Mouse (Mus musculus) myocyte (in vitro differentiated cells): ENCODE measurements around the gene Zscan22. TPM values are rescaled to one million over a fixed set of nuclear protein-coding genes. Genes with fewer than 3 reads are reported as not detected.
"Not testable (repeated sequence)": the region's sequence is repeated elsewhere in the genome, so short reads cannot be mapped to it uniquely, and the experiment has no call there.

ENCODE experiments used
- H3K27me3 ChIP-seq: one replicate; pipeline ENCODE4 v1.6.1; 2011; ENCODE audit not compliant: control insufficient read depth, insufficient read depth, insufficient read length
- H3K36me3 ChIP-seq: one replicate; pipeline ENCODE4 v1.6.1; 2011; ENCODE audit not compliant: control insufficient read depth, insufficient read depth
- H3K4me2 ChIP-seq: one replicate; pipeline ENCODE4 v1.6.1; 2011; ENCODE audit warnings: low read depth, control low read depth
- H3K4me3 ChIP-seq: one replicate; pipeline ENCODE4 v1.5.1; 2011; ENCODE audit warnings: mild to moderate bottlenecking, control low read depth, moderate library complexity
- H3K79me2 ChIP-seq: one replicate; pipeline ENCODE4 v1.6.1; 2011; ENCODE audit not compliant: control insufficient read depth, insufficient read depth
- H3ac ChIP-seq: one replicate; pipeline ENCODE4 v1.6.1; 2011; ENCODE audit not compliant: control insufficient read depth, insufficient read length
- CEBPB ChIP-seq: IDR thresholded peaks from 2 replicates; pipeline ENCODE4 v1.6.1; 2011; ENCODE audit warnings: mild to moderate bottlenecking, moderate library complexity; ENCODE audit not compliant: poor library complexity, insufficient read depth, severe bottlenecking
- E2F4 ChIP-seq: IDR thresholded peaks from one replicate; pipeline ENCODE4 v1.6.1; 2011; ENCODE audit warnings: mild to moderate bottlenecking, control low read depth, moderate library complexity; ENCODE audit not compliant: insufficient read depth
- MAX ChIP-seq: IDR thresholded peaks from one replicate; pipeline ENCODE4 v1.6.1; 2011; ENCODE audit warnings: low read depth, mild to moderate bottlenecking, control low read depth
- MYOD1 ChIP-seq, 3 experiments: IDR thresholded peaks; one replicate each; pipeline ENCODE4 v1.6.1; 2011; ENCODE audit warnings: control low read depth in 2 of 3, low read depth in 2 of 3, mild to moderate bottlenecking in 2 of 3, moderate library complexity in 1 of 3; ENCODE audit not compliant: insufficient read length in 2 of 3, control insufficient read depth in 1 of 3
- MYOG ChIP-seq, 3 experiments: IDR thresholded peaks; one replicate each; pipeline ENCODE4 v1.6.1; 2011; ENCODE audit warnings: control low read depth in 2 of 3, low read depth in 2 of 3, mild to moderate bottlenecking in 2 of 3; ENCODE audit not compliant: insufficient read length in 2 of 3, control insufficient read depth in 1 of 3, insufficient read depth in 1 of 3
- POLR2A ChIP-seq: IDR thresholded peaks from one replicate; pipeline ENCODE4 v1.6.1; 2011; ENCODE audit warnings: low read depth, mild to moderate bottlenecking, control low read depth, moderate library complexity; ENCODE audit not compliant: insufficient read length
- POLR2AphosphoS2 ChIP-seq: IDR thresholded peaks from one replicate; pipeline ENCODE4 v1.6.1; 2011; ENCODE audit warnings: low read depth, control low read depth; ENCODE audit not compliant: insufficient read length
- REST ChIP-seq: IDR thresholded peaks from one replicate; pipeline ENCODE4 v1.6.1; 2011; ENCODE audit warnings: mild to moderate bottlenecking, control low read depth, moderate library complexity; ENCODE audit not compliant: insufficient read depth, insufficient read length
- SRF ChIP-seq: IDR thresholded peaks from one replicate; pipeline ENCODE4 v1.6.1; 2011; ENCODE audit warnings: low read depth; ENCODE audit not compliant: control insufficient read depth, insufficient read length
- TCF12 ChIP-seq: IDR thresholded peaks from one replicate; pipeline ENCODE4 v1.6.1; 2011; ENCODE audit warnings: mild to moderate bottlenecking, control low read depth; ENCODE audit not compliant: poor library complexity, insufficient read depth, severe bottlenecking
- TCF3 ChIP-seq: IDR thresholded peaks from one replicate; pipeline ENCODE4 v1.6.1; 2011; ENCODE audit warnings: low read depth, control low read depth; ENCODE audit not compliant: insufficient read length
- USF1 ChIP-seq: IDR thresholded peaks from one replicate; pipeline ENCODE4 v1.6.1; 2011; ENCODE audit warnings: low read depth, mild to moderate bottlenecking, control low read depth, moderate library complexity
- polyA plus RNA-seq: library from polyadenylated mRNA; unstranded; fragments of >200 nt; fragmentation: generic; extraction: Trizol; gene quantifications from one replicate; pipeline ENCODE4 v1.2.1, GENCODE M21; 2012; ENCODE audit warnings: missing spikeins

Gene Zscan22
- polyA plus RNA-seq, 1 experiment = 3.1 TPM

DNA sequence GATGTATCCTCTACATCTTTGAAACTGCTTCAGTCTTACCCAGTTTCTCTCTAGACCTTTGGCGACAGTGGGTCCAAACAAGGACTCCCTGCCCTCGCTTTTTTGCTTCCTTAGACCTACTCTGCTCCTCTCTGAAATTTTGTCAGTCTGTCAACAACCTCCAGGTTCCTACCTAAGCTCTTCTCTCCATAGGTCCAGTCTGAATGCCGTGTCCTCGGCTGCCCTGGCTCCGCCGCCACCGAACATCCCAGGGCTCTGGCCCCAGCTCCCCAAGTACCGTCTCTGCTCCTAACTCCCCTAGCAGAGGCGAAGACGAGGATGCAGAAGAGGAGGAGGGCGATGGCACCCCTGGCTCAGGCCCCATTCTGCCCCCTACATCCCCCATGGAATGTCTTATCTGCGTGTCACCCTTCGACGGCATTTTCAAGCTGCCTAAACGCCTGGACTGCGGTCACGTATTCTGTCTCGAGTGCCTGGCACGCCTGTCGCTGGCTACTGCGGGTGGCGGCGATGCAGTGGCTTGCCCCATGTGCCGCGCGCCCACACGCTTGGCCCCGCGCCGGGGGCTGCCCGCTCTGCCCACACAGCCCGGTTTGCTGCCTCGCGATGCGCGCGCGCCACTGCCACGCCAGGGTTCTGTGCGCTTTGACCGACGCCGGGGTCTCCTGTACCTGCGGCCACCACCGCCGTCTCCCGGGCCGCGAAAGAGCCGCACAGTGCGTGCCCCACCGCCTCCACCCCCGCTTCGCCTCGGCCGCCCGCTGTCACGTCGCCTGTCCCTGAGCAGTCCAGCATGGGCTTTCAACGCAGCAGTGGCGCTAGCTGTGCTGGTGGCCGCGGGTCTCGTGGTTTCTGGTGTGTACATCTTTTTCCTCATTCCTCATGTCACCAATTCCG, 30.3 kb downstream of the Zscan22 start:
- no peak overlapping the region for H3K4me3 ChIP-seq
- peaks cover 14% of the 10 kb centered on the region for H3K79me2 ChIP-seq
- H3K4me2 ChIP-seq = no peak overlapping the region
- TF ChIP-seq SRF = no peak
- TF ChIP-seq MAX = no peak
- TF ChIP-seq USF1 = no peak
- no peak for TF ChIP-seq TCF12
- TF ChIP-seq MYOD1 (IDR thresholded peaks at IDR 0.05; ENCODE audit: control insufficient read depth in 1 of 3, insufficient read length in 2 of 3, low read depth in 2 of 3) = no peak
- no peak for TF ChIP-seq REST
- TF ChIP-seq TCF3 = no peak
- no peak for TF ChIP-seq E2F4
- no peak for TF ChIP-seq MYOG (IDR thresholded peaks at IDR 0.05; ENCODE audit: control insufficient read depth in 1 of 3, insufficient read depth in 1 of 3, insufficient read length in 2 of 3, low read depth in 2 of 3)
- peak; percentile 60 for TF ChIP-seq POLR2AphosphoS2
- TF ChIP-seq POLR2A = peak; percentile 35
- TF ChIP-seq CEBPB = no peak
- H3ac ChIP-seq = no peak overlapping the region
- H3K27me3 ChIP-seq = no peaks in the 10 kb centered on the region
- H3K36me3 ChIP-seq = peaks cover 31% of the 10 kb centered on the region

DNA sequence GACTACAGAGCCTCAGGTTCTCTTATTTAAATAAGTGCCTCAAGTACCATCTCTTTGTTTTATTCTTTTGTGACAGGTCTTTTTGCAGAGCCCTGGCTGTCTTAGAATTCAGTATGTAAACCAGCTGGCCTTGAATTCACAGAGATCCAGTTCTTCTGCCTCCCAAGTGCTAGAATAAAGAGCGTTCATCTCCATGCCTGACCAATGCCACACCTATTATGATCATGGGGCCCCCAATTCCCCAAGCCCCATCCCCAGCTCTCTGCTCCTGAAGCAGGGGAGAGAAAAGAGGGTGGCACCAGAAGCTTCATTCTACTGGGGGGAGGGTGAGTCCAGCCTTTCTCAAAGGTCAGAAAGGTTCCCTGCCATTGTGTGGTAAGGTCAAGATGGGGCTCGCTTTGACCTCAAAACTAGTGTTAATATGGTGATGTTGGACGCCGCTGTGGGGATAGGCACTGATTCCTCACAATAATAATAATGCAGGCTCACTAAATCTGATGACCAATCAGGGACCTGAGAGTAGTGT, 36.1 kb downstream of the Zscan22 start:
- Histone ChIP-seq H3K79me2 (no peaks in the 10 kb centered on the region), H3K4me3 (no peak overlapping the region), H3K4me2 (no peak overlapping the region), H3K36me3 (no peaks in the 10 kb centered on the region), H3K27me3 (no peaks in the 10 kb centered on the region), H3ac (no peak overlapping the region)
- TF ChIP-seq TCF12 (no peak), MYOD1 (IDR thresholded peaks at IDR 0.05; ENCODE audit: control insufficient read depth in 1 of 3, insufficient read length in 2 of 3, low read depth in 2 of 3) (no peak), MYOG (IDR thresholded peaks at IDR 0.05; ENCODE audit: control insufficient read depth in 1 of 3, insufficient read depth in 1 of 3, insufficient read length in 2 of 3, low read depth in 2 of 3) (no peak), TCF3 (no peak), MAX (no peak), USF1 (no peak), E2F4 (no peak)

DNA sequence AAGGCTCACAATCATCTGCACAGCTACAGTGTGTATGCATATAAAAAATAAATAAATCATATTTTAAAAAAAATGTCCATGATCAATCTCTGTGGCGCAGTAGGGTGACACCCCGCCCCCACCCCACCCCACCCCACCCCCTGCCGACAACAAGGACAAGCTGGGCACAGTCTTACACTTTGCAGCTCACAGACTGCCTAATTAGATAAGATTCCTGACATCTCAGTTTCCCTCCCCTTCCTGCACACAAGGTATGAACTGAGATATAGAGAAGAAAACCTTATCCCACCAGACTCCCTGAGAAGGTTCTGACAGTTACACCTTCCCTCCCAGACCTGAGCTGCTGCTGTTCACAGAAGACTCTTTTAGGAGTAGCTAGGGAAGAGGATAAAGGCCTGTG, 37.2 kb downstream of the Zscan22 start:
- H3K79me2 ChIP-seq = no peaks in the 10 kb centered on the region
- H3K36me3 ChIP-seq = no peaks in the 10 kb centered on the region

DNA sequence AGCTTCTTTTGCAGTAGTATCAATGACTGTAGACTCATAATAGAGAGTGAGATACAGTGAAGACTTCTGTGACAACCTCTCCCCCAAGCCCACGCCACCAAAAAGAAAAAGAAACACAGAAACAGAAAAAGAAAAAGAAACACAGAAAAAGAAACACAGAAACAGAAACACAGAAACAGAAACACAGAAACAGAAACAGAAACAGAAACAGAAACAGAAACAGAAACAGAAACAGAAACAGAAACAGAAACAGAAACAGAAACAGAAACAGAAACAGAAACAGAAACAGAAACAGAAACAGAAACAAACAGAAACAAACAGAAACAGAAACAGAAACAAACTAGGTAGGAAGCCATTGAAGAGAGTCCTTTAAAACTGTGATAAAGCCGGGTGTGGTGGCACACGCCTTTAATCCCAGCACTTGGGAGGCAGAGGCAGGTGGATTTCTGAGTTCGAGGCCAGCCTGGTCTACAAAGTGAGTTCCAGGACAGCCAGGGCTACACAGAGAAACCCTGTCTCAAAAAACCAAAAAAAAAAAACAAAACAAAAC, 39.7 kb downstream of the Zscan22 start:
- H3K4me2 ChIP-seq, H3K27me3 ChIP-seq, H3K79me2 ChIP-seq, H3K36me3 ChIP-seq, H3ac ChIP-seq, H3K4me3 ChIP-seq: not testable (repeated sequence)

More for the DNA sequence above, 37.2 kb downstream of the Zscan22 start:
- no peak for TF ChIP-seq POLR2AphosphoS2
- H3ac ChIP-seq = no peak overlapping the region
- H3K27me3 ChIP-seq = no peaks in the 10 kb centered on the region
- no peak overlapping the region for H3K4me3 ChIP-seq
- H3K4me2 ChIP-seq = no peak overlapping the region

DNA sequence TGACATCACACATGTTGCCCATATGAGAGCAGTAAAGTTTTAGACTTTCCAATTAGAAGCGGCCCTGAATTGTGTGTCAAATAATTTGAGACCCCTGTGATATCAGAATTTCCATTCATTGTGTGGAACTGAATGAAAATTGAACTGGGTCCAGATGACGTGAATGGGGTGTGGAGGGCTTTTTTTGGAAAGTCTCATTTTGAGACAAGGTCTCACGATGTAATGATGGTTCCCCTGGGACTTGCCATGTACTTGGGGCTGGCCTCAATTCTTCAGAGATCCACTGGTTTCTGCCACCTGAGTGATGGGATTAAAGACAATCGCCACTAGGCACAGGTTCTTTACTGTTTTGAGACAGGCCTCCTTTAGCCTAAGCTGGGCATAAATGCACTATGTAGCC, 43.0 kb downstream of the Zscan22 start:
- H3K4me2 ChIP-seq = no peak overlapping the region
- H3ac ChIP-seq = no peak overlapping the region
- H3K79me2 ChIP-seq = no peaks in the 10 kb centered on the region
- H3K36me3 ChIP-seq = no peaks in the 10 kb centered on the region
- H3K27me3 ChIP-seq = no peaks in the 10 kb centered on the region
- TF ChIP-seq REST = no peak
- no peak for TF ChIP-seq SRF
- TF ChIP-seq CEBPB = no peak
- TF ChIP-seq MYOD1 (IDR thresholded peaks at IDR 0.05; ENCODE audit: control insufficient read depth in 1 of 3, insufficient read length in 2 of 3, low read depth in 2 of 3) = no peak
- no peak for TF ChIP-seq TCF3
- TF ChIP-seq TCF12 = no peak
- no peak for TF ChIP-seq E2F4
- TF ChIP-seq MAX = no peak
- TF ChIP-seq USF1 = no peak
- TF ChIP-seq POLR2AphosphoS2 = no peak
- no peak for TF ChIP-seq MYOG (IDR thresholded peaks at IDR 0.05; ENCODE audit: control insufficient read depth in 1 of 3, insufficient read depth in 1 of 3, insufficient read length in 2 of 3, low read depth in 2 of 3)
- TF ChIP-seq POLR2A = no peak
- no peak overlapping the region for H3K4me3 ChIP-seq
